Mouse (Mus musculus) cerebellum, adult (tissue): ENCODE measurements at regions not wholly inside any gene's neighbourhood (a gene's known extent, or its start where the extent isn't known, plus 50 kb on each side); places are given as distances from the start of the nearest gene placed in this dataset.
A peak's percentile ranks its signal among the peaks of the same experiment; 100 is the strongest.

Source experiments
- ATAC-seq: cut with Nextera tagmentation; 2 replicates; pipeline ENCODE4 v1.9.2; 2017; ENCODE audit warnings: mild to moderate bottlenecking, moderate library complexity, mixed read lengths; ENCODE audit not compliant: insufficient number of reproducible peaks, low FRiP score, low TSS enrichment

DNA sequence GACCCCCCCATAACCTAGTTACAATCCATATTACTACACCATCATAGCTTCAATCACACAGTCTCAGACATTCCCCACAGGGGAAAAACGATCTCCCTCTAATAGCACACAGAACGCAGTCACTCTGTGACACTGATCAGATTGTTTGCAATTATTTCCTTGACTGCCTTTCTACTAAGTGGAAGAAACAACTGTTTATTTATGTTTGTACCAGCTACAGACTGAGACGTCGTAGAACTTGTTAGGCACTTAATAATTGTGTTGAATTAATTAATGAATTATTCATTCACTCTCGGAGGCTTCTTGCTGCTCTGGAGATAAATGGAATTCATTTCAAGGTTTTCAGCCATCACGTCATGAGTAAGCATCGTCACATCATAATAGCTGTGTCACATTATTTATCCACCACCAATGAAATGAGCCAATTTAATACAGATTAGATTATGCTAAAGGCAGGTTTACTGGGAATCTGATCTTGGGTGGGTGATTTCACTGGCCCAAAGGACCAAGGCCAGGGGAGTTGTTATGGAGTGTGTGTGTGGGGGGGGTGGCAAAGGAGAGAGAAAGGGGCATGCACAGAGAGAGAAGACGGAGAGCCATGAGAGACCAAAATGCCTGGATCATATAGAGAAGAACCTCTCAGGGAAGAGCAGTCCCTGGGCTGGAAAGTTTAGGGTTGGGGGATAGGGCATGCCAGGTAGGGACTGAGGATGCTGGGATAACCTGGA, 355.7 kb upstream of the Zwint start:
- no peak for ATAC-seq

DNA sequence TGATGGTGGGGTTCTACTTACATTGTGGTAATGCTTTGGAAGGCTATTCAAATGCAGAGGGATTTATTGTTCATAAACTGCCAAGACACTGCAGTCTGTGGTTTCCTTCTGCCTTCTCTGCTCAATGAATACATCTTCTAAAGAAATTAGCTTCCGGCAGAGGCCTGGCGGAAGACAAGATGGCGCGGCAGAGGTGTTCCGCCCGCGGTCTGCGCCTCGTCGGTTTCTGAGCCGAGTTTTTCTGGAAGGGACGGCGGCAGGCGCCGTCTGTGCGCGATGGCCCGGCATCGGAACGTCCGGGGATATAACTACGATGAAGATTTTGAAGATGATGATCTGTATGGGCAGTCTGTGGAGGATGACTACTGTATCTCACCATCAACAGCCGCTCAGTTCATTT, 345.6 kb upstream of the Zwint start:
- ATAC-seq: peak; percentile 61; the same call in 1 of the 2 replicates

DNA sequence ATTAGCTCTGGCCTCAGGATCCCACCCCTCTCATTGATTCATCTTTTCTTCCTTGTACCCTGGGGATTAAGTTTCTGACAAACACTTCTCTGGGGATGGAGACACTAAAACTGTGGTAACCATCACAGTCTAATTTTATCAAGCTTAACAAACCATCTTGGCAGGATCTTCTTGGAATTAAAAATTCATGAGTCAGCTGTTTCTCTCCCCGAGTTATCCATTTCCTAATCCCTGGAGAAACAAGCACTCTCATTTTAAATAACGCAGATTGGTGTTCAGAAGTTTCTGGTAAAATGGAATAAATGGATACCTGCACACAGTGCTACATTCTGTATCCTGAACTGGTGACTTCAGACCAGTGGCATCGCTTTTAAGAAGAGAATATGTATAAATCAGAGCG, 336.3 kb upstream of the Zwint start:
- ATAC-seq: no peak

DNA sequence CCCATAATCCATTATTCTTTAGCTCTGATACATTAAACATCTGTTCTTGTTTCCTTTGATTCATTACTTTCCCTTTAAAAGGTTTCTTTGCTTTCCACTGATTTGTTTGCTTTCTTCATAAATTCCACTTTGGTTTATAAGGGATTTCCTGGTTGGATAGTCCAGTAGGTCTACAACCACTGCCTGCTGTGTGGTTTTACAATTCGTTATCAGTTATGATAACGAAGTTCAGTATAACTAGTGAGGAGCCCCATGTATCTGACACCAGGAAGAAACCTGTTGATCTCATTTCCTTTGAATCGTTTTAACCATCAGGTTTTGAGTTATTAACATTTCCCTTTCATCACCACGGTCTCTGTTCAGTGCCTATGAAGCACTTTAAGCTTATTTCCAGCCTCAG, 334.3 kb upstream of the Zwint start:
- ATAC-seq: no peak

- ATAC-seq: no peak
These were observed 328.0 kb upstream of the Zwint start for GRCm38 (mm10) chr10:72326624-72327023.

GRCm38 (mm10) chr10:72347253-72347652, 307.4 kb upstream of the Zwint start:
- ATAC-seq: no peak

DNA sequence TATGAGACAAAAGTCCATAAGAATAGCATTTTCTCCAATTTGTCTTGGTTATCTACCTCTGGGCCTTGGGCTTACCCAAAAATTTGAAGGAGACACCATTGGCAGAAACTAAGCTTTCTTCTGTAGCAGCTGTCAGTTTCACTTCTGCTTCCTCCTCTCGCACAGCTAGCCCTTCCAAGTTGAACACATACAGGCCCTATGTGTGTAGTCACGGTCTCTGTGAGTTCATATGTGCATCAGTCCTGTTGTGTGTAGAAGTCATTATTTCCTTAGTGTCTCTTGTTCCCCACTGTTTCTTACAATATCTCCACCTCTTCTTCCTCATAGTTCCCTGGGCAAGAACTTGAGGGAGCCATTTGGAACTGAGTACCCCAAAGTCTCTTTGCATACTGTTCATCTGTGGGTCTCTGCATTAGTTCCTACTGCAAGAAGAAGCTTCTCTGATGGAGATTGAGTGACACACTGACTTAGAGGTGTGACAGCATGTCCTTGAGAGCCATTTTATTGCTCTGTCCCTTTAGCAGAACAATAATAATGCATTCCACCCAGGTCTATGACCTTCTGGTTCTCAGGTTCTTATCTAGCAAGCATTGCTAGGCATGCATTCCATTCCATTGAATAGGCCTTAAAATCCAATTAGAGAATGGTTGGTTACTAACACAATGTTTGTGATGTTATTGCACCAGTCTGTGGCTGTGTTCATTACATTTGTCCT, 306.5 kb upstream of the Zwint start:
- no peak for ATAC-seq

DNA sequence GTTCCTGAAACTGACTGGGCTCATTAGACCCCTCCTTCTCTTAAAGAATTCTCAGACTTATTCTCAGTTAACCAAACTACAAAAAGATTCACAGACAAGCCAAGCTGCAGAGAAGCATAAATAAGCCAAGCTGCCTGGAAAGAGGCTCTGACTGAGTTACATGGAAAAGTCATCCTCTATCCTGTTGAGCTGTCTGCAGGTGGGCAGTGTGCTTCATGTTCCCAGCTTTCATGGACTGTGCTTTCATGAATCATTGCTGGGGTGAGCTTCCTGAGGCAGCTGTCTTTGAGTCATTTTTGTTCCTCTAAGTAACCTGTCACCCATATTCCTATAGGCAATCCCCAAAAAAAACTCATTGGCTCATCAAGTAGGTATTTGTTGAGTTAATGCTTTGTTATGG, 301.8 kb upstream of the Zwint start:
- no peak for ATAC-seq

DNA sequence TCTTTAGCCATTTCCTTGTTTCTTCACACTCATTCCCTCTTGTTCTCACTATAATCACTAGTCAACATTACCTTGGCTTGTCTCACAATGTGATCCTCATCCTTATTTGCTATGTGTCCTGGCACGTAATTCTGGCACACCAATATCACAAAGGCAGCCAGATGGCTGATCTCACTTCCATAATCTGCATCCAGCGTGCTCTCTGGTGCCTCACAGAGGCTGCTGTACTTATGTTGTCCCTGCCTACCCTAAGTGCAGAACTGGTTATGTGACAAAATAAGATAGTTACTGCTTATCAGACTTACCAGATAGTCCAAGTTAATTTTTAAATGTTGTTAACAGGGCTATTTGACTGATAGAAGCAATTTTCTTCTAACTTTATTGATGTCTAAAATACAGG, 301.1 kb upstream of the Zwint start:
- no peak for ATAC-seq

- ATAC-seq: no peak
These were observed 271.3 kb upstream of the Zwint start for GRCm38 (mm10) chr10:72383351-72383750.

- ATAC-seq: no peak
These were observed 269.8 kb upstream of the Zwint start for GRCm38 (mm10) chr10:72384826-72385225.

GRCm38 (mm10) chr10:72391397-72391796, 263.2 kb upstream of the Zwint start:
- no peak for ATAC-seq

- ATAC-seq: 0 out of 2 replicates have a peak, but pooled peaks have one; percentile 3
These were observed 261.2 kb upstream of the Zwint start for GRCm38 (mm10) chr10:72393279-72394041.

- no peak for ATAC-seq
These were observed 260.3 kb upstream of the Zwint start for GRCm38 (mm10) chr10:72394367-72394766.

DNA sequence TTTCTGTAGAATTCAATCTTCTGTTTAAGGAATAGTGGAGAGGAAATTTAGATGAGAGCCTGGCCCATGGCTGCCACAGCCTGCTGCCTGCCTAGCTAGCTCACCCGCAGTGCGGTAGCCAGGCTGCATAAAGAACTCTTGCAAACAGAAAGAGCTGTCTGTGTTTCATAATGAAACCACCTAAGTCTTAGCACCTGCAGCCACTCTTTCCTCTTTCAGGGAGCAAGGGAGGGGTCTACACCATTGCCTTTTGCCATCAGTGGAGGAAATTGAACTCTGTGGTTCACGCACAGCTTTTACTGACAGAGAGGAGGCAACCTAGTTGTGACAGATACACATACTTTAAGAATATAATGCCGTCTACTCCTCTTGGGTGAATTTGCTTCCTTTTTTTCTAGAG, 251.4 kb upstream of the Zwint start:
- no peak for ATAC-seq

DNA sequence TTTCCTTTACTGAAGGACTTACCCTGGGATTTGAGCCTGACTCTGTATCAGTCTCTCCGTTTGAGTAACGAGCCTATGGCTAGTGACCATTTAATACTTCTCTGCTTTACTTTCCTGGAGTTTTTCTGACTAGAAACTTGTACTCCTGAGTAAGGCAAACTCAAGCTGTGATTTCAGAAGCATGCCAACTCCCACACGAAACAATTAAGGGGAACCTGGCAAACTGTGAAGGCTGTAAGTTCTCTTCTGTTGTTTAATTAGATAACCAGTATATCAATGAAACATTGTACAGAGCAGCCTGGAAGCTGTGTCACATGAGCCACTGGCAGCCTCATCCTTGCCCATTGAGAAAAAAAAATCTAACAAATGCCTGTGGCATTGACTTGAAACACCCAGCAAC, 244.3 kb upstream of the Zwint start:
- no peak for ATAC-seq

DNA sequence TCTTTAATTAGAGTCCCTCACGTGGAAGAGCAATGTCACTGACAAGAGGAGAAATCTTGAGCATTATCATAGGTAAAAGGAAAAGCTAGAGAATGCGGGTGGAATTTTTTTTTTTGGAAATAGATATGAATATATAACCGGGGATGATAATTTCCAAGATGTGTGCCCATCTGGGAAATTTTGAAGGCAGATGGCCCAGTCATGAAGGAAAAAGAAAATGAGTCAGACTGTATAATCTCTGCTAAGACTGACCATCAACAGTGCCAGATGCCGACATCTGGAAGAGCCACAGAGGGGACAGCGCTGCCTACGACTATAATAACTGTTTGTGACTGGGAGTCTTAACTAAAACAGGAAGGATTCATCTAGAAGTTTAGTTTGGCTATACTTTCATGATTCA, 243.0 kb upstream of the Zwint start:
- no peak for ATAC-seq

GRCm38 (mm10) chr10:72454629-72455028, 200.0 kb upstream of the Zwint start:
- ATAC-seq: no peak

GRCm38 (mm10) chr10:72484315-72484714, 170.3 kb upstream of the Zwint start:
- ATAC-seq: no peak

DNA sequence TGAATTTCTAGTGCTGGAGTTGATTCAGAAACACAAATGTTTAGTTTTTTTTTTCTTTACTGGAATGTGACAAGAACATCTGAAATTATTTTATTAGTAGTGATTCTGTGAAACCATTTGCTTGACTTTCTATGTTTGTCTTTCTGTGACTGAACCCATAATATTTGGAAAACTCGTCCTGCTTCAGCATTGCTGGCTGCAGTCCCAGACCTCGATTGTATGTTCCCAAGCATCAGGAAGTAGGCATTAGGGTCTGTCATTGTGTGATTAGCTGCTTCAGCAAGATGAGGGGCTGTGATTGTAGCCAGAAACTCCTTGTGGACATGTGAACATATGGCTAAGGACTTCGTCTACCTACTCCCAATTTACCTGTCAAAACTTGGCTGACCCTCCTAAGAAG, 122.2 kb upstream of the Zwint start:
- ATAC-seq: no peak

- no peak for ATAC-seq
These were observed 121.2 kb upstream of the Zwint start for GRCm38 (mm10) chr10:72533427-72533826.
